Mouse (Mus musculus): ENCODE measurements around the gene Cysltr2.

GRCm38 (mm10) chr14:73015386-73015785, 33.5 kb downstream of the Cysltr2 start:
- TF ChIP-seq CTCF (IDR thresholded peaks at IDR 0.05; ENCODE audit: extremely low read depth, insufficient read length, insufficient replicate concordance, low read depth, low read length) (no peak), POLR2A (IDR thresholded peaks at IDR 0.05; ENCODE audit: low read depth, low read length) (no peak)

All from small intestine, adult 2 months (tissue).